Mouse (Mus musculus) lung, adult 2 months (tissue): ENCODE measurements around the gene Robo1.

Experiments
- CTCF ChIP-seq: fragments of 200-500 bp; IDR thresholded peaks from 2 replicates; pipeline ENCODE4 v1.5.1; 2011; ENCODE audit warnings: mild to moderate bottlenecking, low read length, control low read depth; ENCODE audit not compliant: insufficient read depth
- POLR2A ChIP-seq: fragments of 200-500 bp; IDR thresholded peaks from 2 replicates; pipeline ENCODE4 v1.6.1; 2011; ENCODE audit warnings: low read depth, mild to moderate bottlenecking, control low read depth, low read length, borderline replicate concordance; ENCODE audit errors: extremely low read depth

DNA sequence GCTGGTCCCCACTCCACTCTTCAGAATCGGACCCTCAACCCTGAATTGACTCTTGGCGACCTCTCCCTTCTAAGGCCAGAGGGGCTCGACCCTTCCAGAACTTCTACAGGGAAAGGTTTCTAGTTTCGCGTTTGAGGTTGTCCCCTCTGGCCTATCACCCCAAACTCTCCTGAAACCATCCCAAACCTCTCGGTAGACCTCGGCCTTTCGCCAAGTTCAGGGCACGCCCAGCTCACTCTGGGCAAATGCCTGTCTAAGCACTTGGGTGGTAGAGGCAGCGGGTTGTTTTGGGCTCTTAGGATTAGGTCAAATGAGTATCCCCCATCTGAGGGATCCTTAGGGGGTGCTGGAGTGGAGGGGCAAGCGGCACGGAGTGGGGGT, 356.1 kb downstream of the Robo1 start:
- TF ChIP-seq POLR2A (no peak), CTCF (no peak)
